Mouse (Mus musculus) cerebellum, postnatal 36 days (tissue): Measurements from ENCODE around the gene Pfkl.
"Not testable (repeated sequence)": the region's sequence is repeated elsewhere in the genome, so short reads cannot be mapped to it uniquely, and the experiment has no call there.

Experiments
- DNase-seq, 2 experiments: peaks; one replicate each; pipeline ENCODE4 v3.0.0; 2021 to 2022; ENCODE audit warnings: mixed read lengths in 2 of 2

Gene Pfkl

GRCm38 (mm10) chr10:78011116-78011515, 1.2 kb upstream of the Pfkl start:
- not testable (repeated sequence) for DNase-seq

GRCm38 (mm10) chr10:78010335-78010734, 452 bp upstream of the Pfkl start:
- DNase-seq: no peak

- DNase-seq: peak; percentile 91 to 95
Measured at GRCm38 (mm10) chr10:78009184-78009944, 519 bp downstream of the Pfkl start.

GRCm38 (mm10) chr10:78008169-78008568, 1.7 kb downstream of the Pfkl start:
- no peak for DNase-seq

- DNase-seq: no peak
Measured at GRCm38 (mm10) chr10:78007203-78007602, 2.7 kb downstream of the Pfkl start.

GRCm38 (mm10) chr10:78005791-78006438, 4.0 kb downstream of the Pfkl start:
- no peak for DNase-seq

GRCm38 (mm10) chr10:78004479-78005100, 5.3 kb downstream of the Pfkl start:
- DNase-seq: no peak

GRCm38 (mm10) chr10:78002316-78002715, 7.6 kb downstream of the Pfkl start:
- no peak for DNase-seq

- DNase-seq: no peak
Measured at GRCm38 (mm10) chr10:78001796-78002195, 8.1 kb downstream of the Pfkl start.

GRCm38 (mm10) chr10:78000200-78000599, 9.7 kb downstream of the Pfkl start:
- no peak for DNase-seq

GRCm38 (mm10) chr10:77995639-77996038, 14.2 kb downstream of the Pfkl start:
- DNase-seq: no peak

- no peak for DNase-seq
Measured at GRCm38 (mm10) chr10:77985775-77986174, 24.1 kb downstream of the Pfkl start.

- peak; percentile 72 to 80 for DNase-seq
Measured at GRCm38 (mm10) chr10:77984660-77985059, 25.2 kb downstream of the Pfkl start.

- peak; percentile 100 for DNase-seq
Measured at GRCm38 (mm10) chr10:77978351-77979350, 31.2 kb downstream of the Pfkl start, which contains the start of gene 1810043G02Rik. Gene 1810043G02Rik (plus strand): TSS chr10:77978524.

GRCm38 (mm10) chr10:77976458-77977150, 33.3 kb downstream of the Pfkl start:
- no peak for DNase-seq

- no peak for DNase-seq
Measured at GRCm38 (mm10) chr10:77975653-77976052, 34.2 kb downstream of the Pfkl start.

GRCm38 (mm10) chr10:77974811-77975210, 35.1 kb downstream of the Pfkl start:
- DNase-seq: no peak

GRCm38 (mm10) chr10:77974323-77974722, 35.6 kb downstream of the Pfkl start:
- DNase-seq: no peak

- no peak for DNase-seq
Measured at GRCm38 (mm10) chr10:77971709-77972553, 38.0 kb downstream of the Pfkl start.

- DNase-seq: no peak
Measured at GRCm38 (mm10) chr10:77971191-77971590, 38.7 kb downstream of the Pfkl start.

GRCm38 (mm10) chr10:77970481-77970880, 39.4 kb downstream of the Pfkl start, which contains the start of gene Trpm2:
Gene Trpm2 (minus strand): TSS chr10:77970563.
- DNase-seq: no peak
